Mouse (Mus musculus) midbrain, embryonic 16.5 days (tissue): ENCODE measurements around the gene Dync2h1. TPM values are rescaled to one million over a fixed set of nuclear protein-coding genes. Genes with fewer than 3 reads are reported as not detected.
"Not testable (repeated sequence)": the region's sequence is repeated elsewhere in the genome, so short reads cannot be mapped to it uniquely, and the experiment has no call there.

Experiments used
- ATAC-seq: fragments of 200-750 bp; cut with Nextera tagmentation; 2 replicates; pipeline ENCODE4 v1.8.0; 2017; ENCODE audit warnings: moderate TSS enrichment
- H3K27ac ChIP-seq: fragments of 300-500 bp; sonication (generic); 2 replicates; pipeline ENCODE4 v1.5.1; 2014; ENCODE audit warnings: mild to moderate bottlenecking, low read length, mixed read lengths
- H3K27me3 ChIP-seq: fragments of 300-500 bp; sonication (generic); 2 replicates; pipeline ENCODE4 v1.6.1; 2014; ENCODE audit warnings: low read depth, low read length, mixed read lengths; ENCODE audit not compliant: control insufficient read depth, insufficient read depth
- H3K36me3 ChIP-seq: fragments of 300-500 bp; sonication (generic); 2 replicates; pipeline ENCODE4 v1.6.1; 2014; ENCODE audit warnings: mild to moderate bottlenecking, low read length, moderate library complexity, mixed read lengths; ENCODE audit not compliant: control insufficient read depth, insufficient read depth
- H3K4me1 ChIP-seq: fragments of 300-500 bp; sonication (generic); 2 replicates; pipeline ENCODE4 v1.6.1; 2014; ENCODE audit warnings: mild to moderate bottlenecking, low read length, mixed read lengths; ENCODE audit not compliant: control insufficient read depth, insufficient read depth
- H3K4me2 ChIP-seq: fragments of 300-500 bp; sonication (generic); 2 replicates; pipeline ENCODE4 v1.6.1; 2014; ENCODE audit warnings: mild to moderate bottlenecking, low read length, mixed read lengths
- H3K4me3 ChIP-seq: fragments of 300-500 bp; sonication (generic); 2 replicates; pipeline ENCODE4 v1.5.1; 2014; ENCODE audit warnings: low read depth, mild to moderate bottlenecking, low read length, moderate library complexity, mixed read lengths
- H3K9ac ChIP-seq: fragments of 300-500 bp; sonication (generic); 2 replicates; pipeline ENCODE4 v1.6.1; 2014; ENCODE audit warnings: low read depth, low read length, mixed read lengths
- H3K9me3 ChIP-seq: fragments of 300-500 bp; sonication (generic); replicated peaks from 2 replicates; pipeline ENCODE4 v1.6.1; 2014; ENCODE audit warnings: mild to moderate bottlenecking, low read length, mixed read lengths; ENCODE audit not compliant: control insufficient read depth, poor library complexity, severe bottlenecking
- WGBS: fragments of 180-500 bp; shearing (Covaris S2); extraction: QIAGEN DNeasy Blood & Tissue Kit; methylation state at CpG from one replicate; pipeline ENCODE4 v1.1.7; 2014; 5-methylcytosine and 5-hydroxymethylcytosine counted together
- polyA plus RNA-seq: library from polyadenylated mRNA; unstranded; fragments of >200 nt; fragmentation: Nextera tagmentation; extraction: Ambion mirVana; gene quantifications from 2 replicates; pipeline ENCODE4 v1.2.1, GENCODE M21; 2015

The Dync2h1 gene
- polyA plus RNA-seq, result 20.9 and 24.3 TPM in 2 replicates

DNA sequence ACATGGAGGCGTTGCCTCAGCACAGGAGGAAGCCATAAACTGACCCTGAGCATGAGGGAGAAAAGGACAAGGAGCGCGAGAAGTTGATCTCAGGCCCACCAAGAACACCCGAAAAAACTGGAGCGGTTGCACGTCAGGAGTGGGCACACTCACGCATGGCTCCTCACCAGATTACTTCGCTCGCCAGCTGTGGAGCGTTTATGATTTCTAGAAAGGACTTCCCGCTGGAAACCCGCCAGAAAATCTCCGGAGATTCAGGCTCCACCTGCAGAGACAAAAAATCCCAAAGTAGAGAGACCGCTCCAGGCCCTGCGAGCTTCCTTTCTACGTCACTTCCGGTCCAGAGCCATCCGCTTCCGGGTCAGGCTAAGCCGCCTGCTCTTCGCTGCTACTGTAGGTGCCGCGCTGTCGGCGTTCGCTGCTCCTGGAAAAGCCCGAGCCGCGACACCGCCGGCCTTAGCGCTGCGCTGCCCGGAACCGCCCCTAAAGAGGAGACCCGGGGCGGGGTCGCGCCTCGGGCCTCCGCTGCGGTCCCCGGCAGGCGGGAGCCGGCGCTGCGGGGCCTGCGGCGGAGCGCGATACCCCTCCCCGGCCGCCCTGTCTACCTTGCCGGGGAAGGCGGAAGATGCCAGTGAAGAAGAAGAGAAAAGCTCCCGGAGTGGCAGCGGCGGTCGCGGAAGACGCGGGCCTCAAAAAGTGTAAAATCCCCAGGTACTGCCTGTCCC, at the start of gene Dync2h1, which contains the start of gene Dcun1d5:
Gene Dync2h1 (minus strand): TSS at position 275 of the 725 bp plus-strand sequence.
Gene Dcun1d5 (plus strand): TSS at position 349 of the 725 bp plus-strand sequence.
- Histone ChIP-seq H3K4me1 (peaks cover 24% of the 10 kb centered on the region), H3K27me3 (no peaks in the 10 kb centered on the region), H3K4me2 (peak within 1 kb of the TSS; percentile 98), H3K4me3 (peak within 1 kb of the TSS; percentile 91), H3K9me3 (no peaks in the 10 kb centered on the region), H3K27ac (peak within 1 kb of the TSS; percentile 92), H3K36me3 (no peaks in the 10 kb centered on the region), H3K9ac (peak within 1 kb of the TSS; percentile 90)
- under 1% methylated on average over 62 of the region's 62 CpGs for WGBS
- ATAC-seq, result peak; percentile 100

DNA sequence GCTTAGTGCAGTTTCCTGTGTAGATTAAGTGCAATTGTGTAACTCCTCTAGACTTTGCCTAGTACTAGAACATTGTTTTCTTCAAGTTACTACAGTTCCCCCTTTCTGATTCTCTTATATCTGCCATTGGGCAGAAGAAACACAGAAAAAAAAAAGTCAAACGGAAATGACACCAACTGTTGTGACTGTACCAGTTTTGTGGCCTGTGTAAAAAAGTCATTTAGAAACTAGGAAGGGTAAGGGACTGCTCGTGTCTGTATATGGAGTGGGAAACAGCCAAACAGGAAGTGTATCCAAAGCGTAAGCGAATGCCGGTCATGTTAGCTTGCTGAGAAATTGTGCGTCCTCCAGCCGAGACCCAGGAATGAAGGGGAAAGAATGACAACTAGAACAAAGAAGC, 37.2 kb upstream of the Dync2h1 start:
- H3K9me3 ChIP-seq, result no peaks in the 10 kb centered on the region
- H3K4me3 ChIP-seq, result no peak overlapping the region
- ATAC-seq, result no peak
- no peaks in the 10 kb centered on the region for H3K27me3 ChIP-seq
- H3K9ac ChIP-seq, result no peak overlapping the region
- peaks cover 4% of the 10 kb centered on the region; the same call in 1 of the 2 replicates for H3K36me3 ChIP-seq
- 81% methylated on average over 7 of the region's 7 CpGs for WGBS
- H3K4me1 ChIP-seq, result no peaks in the 10 kb centered on the region
- no peak overlapping the region for H3K4me2 ChIP-seq
- H3K27ac ChIP-seq, result no peak overlapping the region

DNA sequence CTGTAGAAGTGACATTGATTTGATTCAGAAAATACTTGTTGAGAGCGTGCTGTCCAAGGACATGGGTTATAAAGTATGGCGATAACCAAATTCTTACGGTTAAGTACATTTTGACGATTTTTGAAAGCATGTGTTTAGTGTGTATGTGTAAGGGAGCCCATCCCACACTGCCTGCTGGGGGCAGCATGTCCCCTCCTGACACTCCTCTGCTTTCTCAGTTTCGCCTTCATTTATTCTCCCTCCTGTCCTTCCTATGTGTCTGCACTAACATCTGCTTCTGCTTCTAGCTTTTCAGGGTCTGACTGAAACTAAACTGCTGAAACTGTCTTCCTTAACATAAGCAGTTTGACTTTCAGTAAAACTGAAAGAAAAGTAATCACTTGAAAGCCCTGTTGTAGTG, 36.8 kb upstream of the Dync2h1 start:
- no peak overlapping the region for H3K4me3 ChIP-seq
- peaks cover 4% of the 10 kb centered on the region; the same call in 1 of the 2 replicates for H3K36me3 ChIP-seq
- H3K9ac ChIP-seq, result no peak overlapping the region
- no peaks in the 10 kb centered on the region for H3K4me1 ChIP-seq
- 88% methylated on average over 5 of the region's 5 CpGs for WGBS
- H3K27ac ChIP-seq, result no peak overlapping the region
- no peak for ATAC-seq
- H3K4me2 ChIP-seq, result no peak overlapping the region
- H3K27me3 ChIP-seq, result no peaks in the 10 kb centered on the region
- no peaks in the 10 kb centered on the region for H3K9me3 ChIP-seq

DNA sequence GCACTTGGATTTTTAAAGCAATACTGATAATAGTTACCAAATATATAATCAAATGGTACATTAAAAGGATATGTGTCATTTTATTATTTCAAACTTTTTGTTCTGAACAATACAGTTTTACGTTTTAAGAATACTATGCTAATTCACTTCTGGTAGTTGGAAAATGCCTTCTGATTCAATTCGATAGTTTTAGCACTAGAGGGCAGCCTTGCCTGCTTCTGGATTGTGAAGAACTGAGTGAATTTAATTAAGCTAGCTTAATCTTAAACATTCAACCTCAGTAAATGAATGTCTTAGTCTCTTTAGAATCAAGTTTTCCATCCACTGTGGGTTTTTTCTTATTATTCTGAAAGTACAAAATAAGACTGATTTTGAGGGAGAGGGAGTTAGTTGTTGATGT, 32.0 kb upstream of the Dync2h1 start:
- H3K9me3 ChIP-seq, result no peaks in the 10 kb centered on the region
- H3K9ac ChIP-seq, result no peak overlapping the region
- H3K4me1 ChIP-seq, result no peaks in the 10 kb centered on the region
- no peak for ATAC-seq
- peaks cover 10% of the 10 kb centered on the region for H3K36me3 ChIP-seq
- no peak overlapping the region for H3K27ac ChIP-seq
- 48% methylated on average over 2 of the region's 2 CpGs for WGBS
- no peak overlapping the region for H3K4me3 ChIP-seq
- no peak overlapping the region for H3K4me2 ChIP-seq
- no peaks in the 10 kb centered on the region for H3K27me3 ChIP-seq

DNA sequence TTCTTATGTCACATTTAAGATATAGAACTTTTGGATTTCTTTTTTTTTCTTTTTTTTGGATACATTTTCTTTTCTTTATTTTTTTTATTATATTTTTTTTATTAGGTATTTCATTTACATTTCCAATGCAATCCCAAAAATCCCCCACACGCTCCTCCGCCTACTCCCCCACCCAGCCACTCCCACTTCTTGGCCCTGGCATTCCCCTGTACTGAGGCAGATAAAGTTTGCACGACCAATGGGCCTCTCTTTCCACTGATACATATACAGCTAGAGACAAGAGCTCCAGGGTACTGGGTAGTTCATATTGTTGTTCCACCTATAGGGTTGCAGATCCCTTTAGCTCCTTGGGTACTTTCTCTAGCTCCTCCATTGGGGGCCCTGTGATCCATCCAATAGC, 6.4 kb upstream of the Dync2h1 start:
- ATAC-seq, H3K36me3 ChIP-seq, H3K4me2 ChIP-seq, H3K9me3 ChIP-seq, H3K27ac ChIP-seq, H3K4me3 ChIP-seq, H3K27me3 ChIP-seq, H3K9ac ChIP-seq: not testable (repeated sequence)
- peaks cover 13% of the 10 kb centered on the region for H3K4me1 ChIP-seq
- 96% methylated on average over 3 of the region's 3 CpGs for WGBS

DNA sequence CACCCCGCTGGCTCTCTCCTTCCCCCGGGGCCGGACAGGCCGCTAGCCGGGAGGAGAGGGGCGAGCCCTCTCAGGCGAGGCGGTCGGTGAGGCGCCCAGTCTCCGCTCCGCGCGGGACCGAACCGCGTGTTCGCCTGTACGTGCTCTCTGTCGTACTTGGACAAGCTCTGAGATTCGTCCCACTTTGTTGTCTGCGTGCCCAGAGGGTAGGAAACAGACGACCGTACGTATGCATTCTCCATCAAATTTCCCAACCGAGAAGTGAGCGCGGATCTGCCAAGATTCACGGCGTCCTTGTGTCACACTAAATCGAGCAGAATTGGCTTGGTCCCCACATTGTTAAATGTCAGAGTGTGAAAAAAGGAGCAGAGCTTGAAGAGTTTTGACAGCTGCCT, 648 bp upstream of the Dync2h1 start:
- ATAC-seq, result peak; percentile 83
- Histone ChIP-seq H3K36me3 (peaks cover 1% of the 10 kb centered on the region; the same call in 1 of the 2 replicates), H3K4me1 (peaks cover 24% of the 10 kb centered on the region), H3K9me3 (no peaks in the 10 kb centered on the region), H3K4me2 (peak overlapping the region; percentile 98), H3K4me3 (peak overlapping the region; percentile 91), H3K27me3 (no peaks in the 10 kb centered on the region), H3K27ac (peak overlapping the region; percentile 92), H3K9ac (peak overlapping the region; percentile 90)
- under 1% methylated on average over 28 of the region's 31 CpGs for WGBS

DNA sequence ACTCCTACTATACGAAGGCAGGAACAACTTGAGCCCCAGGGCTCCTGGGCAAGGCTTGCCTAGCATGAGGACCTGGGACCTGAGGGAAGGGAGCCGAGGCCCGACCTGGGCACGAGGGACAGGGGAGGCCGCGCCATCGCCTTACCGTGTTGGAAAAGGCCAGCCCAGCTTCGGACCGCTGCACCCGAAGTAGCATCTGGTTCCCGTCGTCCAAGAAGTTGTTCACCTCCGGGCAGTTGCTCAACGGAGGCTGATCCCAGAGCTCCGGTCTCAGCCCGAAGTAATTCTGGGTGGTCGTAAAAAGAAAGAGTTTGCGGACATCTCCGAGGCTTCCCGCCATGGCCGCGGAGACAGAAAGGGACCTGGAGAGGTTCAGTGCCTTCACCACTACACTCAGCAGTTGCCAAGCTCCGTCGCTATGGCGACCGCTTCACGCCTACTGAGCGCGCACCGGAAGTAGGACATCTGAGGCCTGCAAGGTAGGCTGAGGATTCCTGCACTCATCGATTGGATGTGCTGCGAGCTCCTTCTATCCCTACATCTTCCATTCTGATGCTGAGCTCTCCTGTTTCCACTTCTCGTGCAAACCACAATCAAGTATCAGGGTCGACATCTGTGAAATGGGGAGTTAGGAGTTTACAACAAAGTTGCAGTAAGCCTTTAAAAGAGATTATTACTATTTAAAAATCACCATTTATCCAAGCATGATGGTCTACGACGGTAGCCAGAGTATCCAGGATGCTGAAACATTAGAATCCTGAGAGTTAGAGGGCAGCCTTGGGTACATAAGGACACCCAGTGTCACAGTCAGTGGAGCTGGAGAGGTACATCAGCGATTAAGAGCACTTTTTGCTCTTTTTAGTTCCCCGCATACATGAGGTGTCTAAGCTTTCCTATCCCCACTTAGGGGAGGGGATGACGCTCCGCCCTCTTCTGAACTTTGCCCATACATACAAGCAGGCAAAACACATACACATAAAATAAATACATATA, 7.3 kb downstream of the Dync2h1 start:
- no peaks in the 10 kb centered on the region for H3K27me3 ChIP-seq
- peak overlapping the region; percentile 97 for H3K4me2 ChIP-seq
- H3K9ac ChIP-seq, result peak overlapping the region; percentile 75
- H3K4me3 ChIP-seq, result peak overlapping the region; percentile 73
- ATAC-seq, result peak; percentile 100
- H3K9me3 ChIP-seq, result no peaks in the 10 kb centered on the region
- H3K27ac ChIP-seq, result peak overlapping the region; percentile 66
- peaks cover 11% of the 10 kb centered on the region for H3K4me1 ChIP-seq
- H3K36me3 ChIP-seq, result no peaks in the 10 kb centered on the region
- WGBS, result 10% methylated on average over 41 of the region's 41 CpGs

DNA sequence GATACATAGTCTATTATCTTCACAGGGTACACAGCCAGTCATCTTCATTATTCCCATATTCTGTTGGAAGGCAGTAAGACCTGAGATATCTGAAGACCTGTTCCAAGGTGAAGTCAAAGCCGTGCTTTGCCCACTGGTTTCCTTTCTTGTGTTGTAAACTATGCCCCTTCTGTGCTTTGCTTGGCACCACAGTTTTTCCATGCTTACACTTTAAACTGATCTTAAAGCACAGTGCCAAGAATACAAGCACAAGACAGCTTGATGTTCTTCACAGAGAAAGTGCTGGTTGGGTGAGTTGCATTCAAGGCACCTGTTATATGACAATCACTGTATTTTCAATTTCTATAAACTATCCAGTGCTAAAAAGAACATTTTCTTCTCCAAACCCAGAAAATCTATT, 10.5 kb downstream of the Dync2h1 start:
- ATAC-seq, result no peak
- 96% methylated on average over 1 of the region's 1 CpGs for WGBS

More for the DNA sequence above, 10.5 kb downstream of the Dync2h1 start:
- Histone ChIP-seq H3K9me3 (no peaks in the 10 kb centered on the region), H3K9ac (no peak overlapping the region), H3K27ac (no peak overlapping the region), H3K36me3 (peaks cover 6% of the 10 kb centered on the region; the same call in 1 of the 2 replicates), H3K4me2 (no peak overlapping the region), H3K4me3 (no peak overlapping the region), H3K27me3 (no peaks in the 10 kb centered on the region), H3K4me1 (peaks cover 11% of the 10 kb centered on the region)
